20 mouse cellular contexts compared by ENCODE assay signal in the genomic region with DNA sequence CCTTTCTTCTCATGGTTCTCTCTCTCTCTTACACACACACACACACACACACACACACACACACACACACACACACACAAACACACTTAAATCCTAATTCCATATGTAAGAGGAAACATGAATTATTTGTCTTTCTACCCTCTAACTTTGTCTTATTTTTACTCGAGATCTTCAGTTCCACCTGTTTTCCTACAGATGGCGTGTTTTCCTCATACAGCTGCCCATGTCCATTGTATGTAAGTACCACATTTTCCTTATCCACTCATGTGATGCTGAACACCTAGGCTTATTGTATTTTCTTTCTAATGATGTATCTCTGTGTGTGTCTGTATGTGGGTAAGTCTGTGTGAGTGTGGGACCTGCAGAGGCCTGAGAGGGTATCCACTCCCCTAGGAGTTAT.
DNase-seq lines count a peak whose midpoint lies in the region; ATAC-seq and TF ChIP-seq lines count a peak whose summit lies in the region.
"Had no signal": no experiment of that assay in that cellular context is flagged by ENCODE, and none has a peak within 500 bp of the region (broad histone marks: within the 10 kb centered on the region; RNA-seq: fewer than 3 reads in every experiment).

No protein-coding gene starts in this region.

- no peaks in the 10 kb centered on the region for H3K36me3 ChIP-seq in hindbrain, postnatal 0 days (ENCODE audit: insufficient read depth, low read length)
- H3K36me3 ChIP-seq in hindbrain, embryonic 11.5 days (ENCODE audit: control insufficient read depth, insufficient read depth, low read length) = no peaks in the 10 kb centered on the region
- no peaks in the 10 kb centered on the region for H3K36me3 ChIP-seq in midbrain, postnatal 0 days (ENCODE audit: insufficient read depth, low read length)
- no peaks in the 10 kb centered on the region for H3K36me3 ChIP-seq in midbrain, embryonic 11.5 days (ENCODE audit: control insufficient read depth, insufficient read depth, low read length)
- H3K36me3 ChIP-seq: hindbrain, embryonic 12.5 days; limb, embryonic 15.5 days; liver, embryonic 15.5 days; midbrain, embryonic 15.5 days had no signal

- 45% methylated on average over 2 of the region's 2 CpGs for WGBS in hindbrain, postnatal 0 days
- WGBS in hindbrain, embryonic 11.5 days = 47% methylated on average over 2 of the region's 2 CpGs
- WGBS in midbrain, postnatal 0 days = 57% methylated on average over 2 of the region's 2 CpGs
- WGBS in midbrain, embryonic 11.5 days = 42% methylated on average over 2 of the region's 2 CpGs

- no peak overlapping the region for H3K27ac ChIP-seq in hindbrain, postnatal 0 days
- H3K27ac ChIP-seq in hindbrain, embryonic 11.5 days (ENCODE audit: low read depth, low read length) = no peak overlapping the region
- H3K27ac ChIP-seq in midbrain, postnatal 0 days (ENCODE audit: low read depth, low read length) = no peak overlapping the region
- H3K27ac ChIP-seq in midbrain, embryonic 11.5 days (ENCODE audit: low read depth, low read length) = no peak overlapping the region
- H3K27ac ChIP-seq: hindbrain, embryonic 12.5 days; limb, embryonic 15.5 days; liver, embryonic 15.5 days; midbrain, embryonic 15.5 days had no signal

- no peak for ATAC-seq in hindbrain, postnatal 0 days
- no peak for ATAC-seq in hindbrain, embryonic 11.5 days (ENCODE audit: low FRiP score)
- no peak for ATAC-seq in midbrain, postnatal 0 days (ENCODE audit: low FRiP score)
- no peak for ATAC-seq in midbrain, embryonic 11.5 days (ENCODE audit: low FRiP score)
- ATAC-seq: midbrain, embryonic 15.5 days had no signal

- DNase-seq in embryo, embryonic 10 days (ENCODE audit: low spot score) = peak; percentile 16
- no peak for DNase-seq in embryo, embryonic 9.5 days (ENCODE audit: extremely low spot score)
- peak; percentile 10 for DNase-seq in hindbrain, postnatal 0 days (ENCODE audit: low spot score)
- DNase-seq in hindbrain, embryonic 11.5 days (ENCODE audit: low spot score) = no peak
- no peak for DNase-seq in midbrain, postnatal 0 days (ENCODE audit: low spot score)
- no peak for DNase-seq in midbrain, embryonic 11.5 days (ENCODE audit: low spot score, missing footprints)
- no peak for DNase-seq in neural tube, embryonic 10.5 days (ENCODE audit: extremely low spot score, low spot score)
- no peak for DNase-seq in left cerebral cortex, postnatal 14 days (ENCODE audit: low spot score in 2 of 2)
- DNase-seq: adrenal gland, adult 2 months; cerebellum, adult 9-11 months; gastrocnemius, postnatal 10 days; heart, adult 18-20 months; lung, postnatal 14 days; right cerebral cortex, postnatal 4 days; thymus, postnatal 14 days had no signal

- H3K9ac ChIP-seq in hindbrain, postnatal 0 days (replicated peaks; ENCODE audit: low read length) = no peak overlapping the region
- H3K9ac ChIP-seq in hindbrain, embryonic 11.5 days (ENCODE audit: low read depth, low read length) = no peak overlapping the region
- H3K9ac ChIP-seq in midbrain, postnatal 0 days (replicated peaks; ENCODE audit: low read length, poor library complexity, severe bottlenecking) = no peak overlapping the region
- H3K9ac ChIP-seq in midbrain, embryonic 11.5 days (ENCODE audit: low read length) = no peak overlapping the region
- H3K9ac ChIP-seq: hindbrain, embryonic 12.5 days; limb, embryonic 15.5 days; liver, embryonic 15.5 days; midbrain, embryonic 15.5 days had no signal

- H3K4me1 ChIP-seq in hindbrain, postnatal 0 days (ENCODE audit: insufficient read depth, low read length) = no peaks in the 10 kb centered on the region
- no peaks in the 10 kb centered on the region for H3K4me1 ChIP-seq in hindbrain, embryonic 11.5 days (replicated peaks; ENCODE audit: control insufficient read depth, insufficient read depth, low read length)
- H3K4me1 ChIP-seq in midbrain, postnatal 0 days (ENCODE audit: insufficient read depth, low read length) = no peaks in the 10 kb centered on the region
- H3K4me1 ChIP-seq in midbrain, embryonic 11.5 days (ENCODE audit: control insufficient read depth, insufficient read depth, low read length) = no peaks in the 10 kb centered on the region
- H3K4me1 ChIP-seq: hindbrain, embryonic 12.5 days; limb, embryonic 15.5 days; liver, embryonic 15.5 days; megakaryocyte, embryonic 14.5 days; midbrain, embryonic 15.5 days had no signal

- H3K27me3 ChIP-seq in hindbrain, postnatal 0 days (ENCODE audit: insufficient read depth, low read length) = no peaks in the 10 kb centered on the region
- H3K27me3 ChIP-seq in hindbrain, embryonic 11.5 days (ENCODE audit: control insufficient read depth, insufficient read depth, low read length) = no peaks in the 10 kb centered on the region
- no peaks in the 10 kb centered on the region for H3K27me3 ChIP-seq in midbrain, postnatal 0 days (ENCODE audit: insufficient read depth, low read length)
- no peaks in the 10 kb centered on the region for H3K27me3 ChIP-seq in midbrain, embryonic 11.5 days (ENCODE audit: control insufficient read depth, insufficient read depth, low read length)
- H3K27me3 ChIP-seq: hindbrain, embryonic 12.5 days; limb, embryonic 15.5 days; liver, embryonic 15.5 days; megakaryocyte, embryonic 14.5 days; midbrain, embryonic 15.5 days had no signal

- intact Hi-C loops in left cerebral cortex, postnatal 14 days (cut with DNase I) = loop anchor here (10.0 kb wide), 1 partner anchor 227 kb away; the partner anchor contains the start of gene Fndc1

- H3K4me2 ChIP-seq in hindbrain, postnatal 0 days (ENCODE audit: low read depth, low read length) = no peak overlapping the region
- no peak overlapping the region for H3K4me2 ChIP-seq in hindbrain, embryonic 11.5 days (replicated peaks; ENCODE audit: low read depth, low read length)
- no peak overlapping the region for H3K4me2 ChIP-seq in midbrain, postnatal 0 days (ENCODE audit: low read depth, low read length, poor library complexity, severe bottlenecking)
- no peak overlapping the region for H3K4me2 ChIP-seq in midbrain, embryonic 11.5 days
- H3K4me2 ChIP-seq: hindbrain, embryonic 12.5 days; limb, embryonic 15.5 days; liver, embryonic 15.5 days; midbrain, embryonic 15.5 days had no signal

- H3K9me3 ChIP-seq in hindbrain, postnatal 0 days (ENCODE audit: low read length) = no peaks in the 10 kb centered on the region
- no peaks in the 10 kb centered on the region for H3K9me3 ChIP-seq in hindbrain, embryonic 11.5 days (ENCODE audit: control insufficient read depth, low read length)
- H3K9me3 ChIP-seq in midbrain, postnatal 0 days (ENCODE audit: low read length) = no peaks in the 10 kb centered on the region
- no peaks in the 10 kb centered on the region for H3K9me3 ChIP-seq in midbrain, embryonic 11.5 days (ENCODE audit: control insufficient read depth, low read length)
- H3K9me3 ChIP-seq: hindbrain, embryonic 12.5 days; limb, embryonic 15.5 days; liver, embryonic 15.5 days; midbrain, embryonic 15.5 days had no signal

- peak; percentile 62 for TF ChIP-seq CTCF in hindbrain, postnatal 0 days (IDR thresholded peaks at IDR 0.05; ENCODE audit: low read depth)
- peak; percentile 65 for TF ChIP-seq CTCF in midbrain, postnatal 0 days (IDR thresholded peaks at IDR 0.05)

- H3K4me3 ChIP-seq in hindbrain, postnatal 0 days (ENCODE audit: low read length) = no peak overlapping the region
- no peak overlapping the region for H3K4me3 ChIP-seq in hindbrain, embryonic 11.5 days (ENCODE audit: low read depth, low read length)
- H3K4me3 ChIP-seq in midbrain, postnatal 0 days (ENCODE audit: low read depth, low read length) = no peak overlapping the region
- H3K4me3 ChIP-seq in midbrain, embryonic 11.5 days (ENCODE audit: low read depth, low read length) = no peak overlapping the region
- H3K4me3 ChIP-seq: hindbrain, embryonic 12.5 days; limb, embryonic 15.5 days; liver, embryonic 15.5 days; megakaryocyte, embryonic 14.5 days; midbrain, embryonic 15.5 days had no signal

Comparison
In these comparisons a context has a peak if more than half of its experiments do, and no peak if none do; other contexts are left out.
1. DNase-seq: peak in embryo, embryonic 10 days (single experiment) and hindbrain, postnatal 0 days (single experiment); none in embryo, embryonic 9.5 days (single experiment), hindbrain, embryonic 11.5 days (single experiment), midbrain, postnatal 0 days (single experiment), midbrain, embryonic 11.5 days (single experiment), neural tube, embryonic 10.5 days (single experiment) and left cerebral cortex, postnatal 14 days (0 of 2).